Mouse (Mus musculus) embryonic fibroblast, embryonic 13.5 days (primary cell): ENCODE measurements around the gene F930015N05Rik.

Experiments used
- CTCF ChIP-seq: IDR thresholded peaks from 2 replicates; pipeline ENCODE4 v1.5.1; 2011; ENCODE audit warnings: mild to moderate bottlenecking, control low read depth, low read length, moderate library complexity, borderline replicate concordance; ENCODE audit not compliant: insufficient read depth
- POLR2A ChIP-seq: IDR thresholded peaks from 2 replicates; pipeline ENCODE4 v1.6.1; 2011; ENCODE audit warnings: low read depth, mild to moderate bottlenecking, control low read depth, low read length, moderate library complexity

- no peak for TF ChIP-seq CTCF
- TF ChIP-seq POLR2A = no peak
Observed at GRCm38 (mm10) chr11:64435546-64436411, 674 bp downstream of the F930015N05Rik start.
